Mouse (Mus musculus) embryonic facial prominence, embryonic 14.5 days (tissue): ENCODE data around the gene Gm10271. TPM values are rescaled to one million over a fixed set of nuclear protein-coding genes. Genes with fewer than 3 reads are reported as not detected.

Experiments used
- ATAC-seq: fragments of 200-750 bp; cut with Nextera tagmentation; 2 replicates; pipeline ENCODE4 v1.8.0; 2017; ENCODE audit warnings: low read depth, moderate number of reproducible peaks, moderate TSS enrichment
- DNase-seq: peaks from one replicate; pipeline ENCODE4 v3.0.0-alpha.2; 2015; ENCODE audit warnings: low spot score
- H3K27ac ChIP-seq: fragments of 300-500 bp; sonication (generic); replicated peaks from 2 replicates; pipeline ENCODE4 v1.5.1; 2014; ENCODE audit warnings: low read depth, mild to moderate bottlenecking, low read length, moderate library complexity
- H3K27me3 ChIP-seq: fragments of 300-500 bp; sonication (generic); replicated peaks from 2 replicates; pipeline ENCODE4 v1.6.1; 2014; ENCODE audit warnings: low read length; ENCODE audit not compliant: control insufficient read depth, insufficient read depth
- H3K36me3 ChIP-seq: fragments of 300-500 bp; sonication (generic); 2 replicates; pipeline ENCODE4 v1.6.1; 2014; ENCODE audit warnings: low read length, mixed read lengths; ENCODE audit not compliant: control insufficient read depth, insufficient read depth
- H3K4me1 ChIP-seq: fragments of 300-500 bp; sonication (generic); 2 replicates; pipeline ENCODE4 v1.6.1; 2014; ENCODE audit warnings: antibody characterized with exemption, low read length; ENCODE audit not compliant: control insufficient read depth, insufficient read depth
- H3K4me2 ChIP-seq: fragments of 300-500 bp; sonication (generic); 2 replicates; pipeline ENCODE4 v1.6.1; 2014; ENCODE audit warnings: low read depth, mild to moderate bottlenecking, low read length, moderate library complexity, mixed read lengths
- H3K4me3 ChIP-seq: fragments of 300-500 bp; sonication (generic); 2 replicates; pipeline ENCODE4 v1.5.1; 2014; ENCODE audit warnings: low read depth, mild to moderate bottlenecking, low read length
- H3K9ac ChIP-seq: fragments of 300-500 bp; sonication (generic); 2 replicates; pipeline ENCODE4 v1.6.1; 2014; ENCODE audit warnings: low read depth, mild to moderate bottlenecking, low read length, moderate library complexity, mixed read lengths
- H3K9me3 ChIP-seq: fragments of 300-500 bp; sonication (generic); 2 replicates; pipeline ENCODE4 v1.6.1; 2016; ENCODE audit warnings: low read length; ENCODE audit not compliant: control insufficient read depth
- WGBS: fragments of 180-500 bp; shearing (Covaris S2); extraction: QIAGEN DNeasy Blood & Tissue Kit; methylation state at CpG from one replicate; pipeline ENCODE4 v1.1.7; 2014; 5-methylcytosine and 5-hydroxymethylcytosine counted together
- polyA plus RNA-seq: library from polyadenylated mRNA; unstranded; fragments of >200 nt; fragmentation: Nextera tagmentation; extraction: Ambion mirVana; gene quantifications from 2 replicates; pipeline ENCODE4 v1.2.1, GENCODE M21; 2014

The Gm10271 gene
- polyA plus RNA-seq, 1 experiment from 2014 or later: not detected

- no peaks in the 10 kb centered on the region for H3K4me1 ChIP-seq
- H3K27ac ChIP-seq: no peak overlapping the region
- ATAC-seq: no peak
- H3K36me3 ChIP-seq: no peaks in the 10 kb centered on the region
- WGBS: 68% methylated on average over 12 of the region's 12 CpGs
- no peaks in the 10 kb centered on the region for H3K27me3 ChIP-seq
- no peak for DNase-seq
- no peak overlapping the region for H3K4me3 ChIP-seq
- H3K9ac ChIP-seq: no peak overlapping the region
- no peaks in the 10 kb centered on the region for H3K9me3 ChIP-seq
- no peak overlapping the region for H3K4me2 ChIP-seq
These were observed 12.4 kb upstream of the Gm10271 start for GRCm38 (mm10) chr10:116984836-116985235.

- H3K27me3 ChIP-seq: no peaks in the 10 kb centered on the region
- H3K27ac ChIP-seq: no peak overlapping the region
- no peaks in the 10 kb centered on the region for H3K36me3 ChIP-seq
- no peaks in the 10 kb centered on the region for H3K4me1 ChIP-seq
- no peak for DNase-seq
- no peak overlapping the region for H3K9ac ChIP-seq
- no peaks in the 10 kb centered on the region for H3K9me3 ChIP-seq
- no peak for ATAC-seq
- no peak overlapping the region for H3K4me3 ChIP-seq
- H3K4me2 ChIP-seq: no peak overlapping the region
- 63% methylated on average over 3 of the region's 4 CpGs for WGBS
These were observed 10.1 kb upstream of the Gm10271 start for GRCm38 (mm10) chr10:116982526-116982925.

GRCm38 (mm10) chr10:116980888-116981287, 8.5 kb upstream of the Gm10271 start:
- no peak overlapping the region for H3K27ac ChIP-seq
- H3K9ac ChIP-seq: no peak overlapping the region
- WGBS: 60% methylated on average over 3 of the region's 3 CpGs
- ATAC-seq (no peak), DNase-seq (no peak)
- no peaks in the 10 kb centered on the region for H3K9me3 ChIP-seq
- no peaks in the 10 kb centered on the region for H3K4me1 ChIP-seq
- H3K36me3 ChIP-seq: no peaks in the 10 kb centered on the region
- no peak overlapping the region for H3K4me2 ChIP-seq
- no peak overlapping the region for H3K4me3 ChIP-seq
- H3K27me3 ChIP-seq: no peaks in the 10 kb centered on the region

GRCm38 (mm10) chr10:116980273-116980672, 7.9 kb upstream of the Gm10271 start:
- ATAC-seq (no peak), DNase-seq (no peak)
- 79% methylated on average over 4 of the region's 4 CpGs for WGBS
- H3K4me3 ChIP-seq: no peak overlapping the region
- H3K4me1 ChIP-seq: no peaks in the 10 kb centered on the region
- no peaks in the 10 kb centered on the region for H3K9me3 ChIP-seq
- H3K27ac ChIP-seq: no peak overlapping the region
- H3K27me3 ChIP-seq: no peaks in the 10 kb centered on the region
- H3K9ac ChIP-seq: no peak overlapping the region
- H3K4me2 ChIP-seq: no peak overlapping the region
- no peaks in the 10 kb centered on the region for H3K36me3 ChIP-seq

GRCm38 (mm10) chr10:116978841-116979240, 6.4 kb upstream of the Gm10271 start:
- Histone ChIP-seq H3K4me3 (no peak overlapping the region), H3K9ac (no peak overlapping the region), H3K27me3 (no peaks in the 10 kb centered on the region), H3K27ac (no peak overlapping the region), H3K4me1 (no peaks in the 10 kb centered on the region), H3K36me3 (no peaks in the 10 kb centered on the region), H3K4me2 (no peak overlapping the region), H3K9me3 (no peaks in the 10 kb centered on the region)
- DNase-seq (no peak), ATAC-seq (no peak)
- WGBS: 91% methylated on average over 9 of the region's 9 CpGs

GRCm38 (mm10) chr10:116977858-116978257, 5.4 kb upstream of the Gm10271 start:
- Histone ChIP-seq H3K27me3 (no peaks in the 10 kb centered on the region), H3K36me3 (no peaks in the 10 kb centered on the region), H3K27ac (no peak overlapping the region), H3K4me1 (no peaks in the 10 kb centered on the region), H3K4me2 (no peak overlapping the region), H3K9ac (no peak overlapping the region), H3K9me3 (no peaks in the 10 kb centered on the region), H3K4me3 (no peak overlapping the region)
- DNase-seq (no peak), ATAC-seq (no peak)
- 76% methylated on average over 2 of the region's 2 CpGs for WGBS

GRCm38 (mm10) chr10:116977455-116977854, 5.0 kb upstream of the Gm10271 start:
- H3K4me3 ChIP-seq: no peak overlapping the region
- 48% methylated on average over 4 of the region's 4 CpGs for WGBS
- ATAC-seq: no peak

GRCm38 (mm10) chr10:116968741-116969140, 3.7 kb downstream of the Gm10271 start:
- ATAC-seq (no peak), DNase-seq (no peak)
- H3K27me3 ChIP-seq: no peaks in the 10 kb centered on the region
- H3K9ac ChIP-seq: no peak overlapping the region
- H3K36me3 ChIP-seq: no peaks in the 10 kb centered on the region
- H3K4me2 ChIP-seq: no peak overlapping the region
- H3K9me3 ChIP-seq: no peaks in the 10 kb centered on the region
- H3K4me1 ChIP-seq: peaks cover 6% of the 10 kb centered on the region; the same call in 1 of the 2 replicates
- H3K27ac ChIP-seq: no peak overlapping the region
- WGBS: 75% methylated on average over 4 of the region's 4 CpGs
- H3K4me3 ChIP-seq: no peak overlapping the region

More at GRCm38 (mm10) chr10:116977455-116977854, 5.0 kb upstream of the Gm10271 start:
- no peak overlapping the region for H3K4me2 ChIP-seq
- H3K36me3 ChIP-seq: no peaks in the 10 kb centered on the region
- no peaks in the 10 kb centered on the region for H3K9me3 ChIP-seq
- no peak overlapping the region for H3K9ac ChIP-seq
- no peaks in the 10 kb centered on the region for H3K4me1 ChIP-seq
- H3K27ac ChIP-seq: no peak overlapping the region
- H3K27me3 ChIP-seq: no peaks in the 10 kb centered on the region
- no peak for DNase-seq

- 75% methylated on average over 6 of the region's 6 CpGs for WGBS
- H3K9ac ChIP-seq: no peak overlapping the region
- no peak overlapping the region for H3K4me3 ChIP-seq
- no peaks in the 10 kb centered on the region for H3K9me3 ChIP-seq
- no peak overlapping the region for H3K27ac ChIP-seq
- peaks cover 10% of the 10 kb centered on the region; the same call in 1 of the 2 replicates for H3K4me1 ChIP-seq
- ATAC-seq (no peak), DNase-seq (no peak)
- H3K36me3 ChIP-seq: no peaks in the 10 kb centered on the region
- no peak overlapping the region for H3K4me2 ChIP-seq
- no peaks in the 10 kb centered on the region for H3K27me3 ChIP-seq
These were observed 6.3 kb downstream of the Gm10271 start for GRCm38 (mm10) chr10:116966065-116966464.
